Mouse (Mus musculus) cerebellum, adult 11 months (tissue): Measurements from ENCODE around the gene Ubald2.
"Not testable (repeated sequence)": the region's sequence is repeated elsewhere in the genome, so short reads cannot be mapped to it uniquely, and the experiment has no call there.

Source experiments
- DNase-seq: peaks from one replicate; pipeline ENCODE4 v3.0.0; 2022

The Ubald2 gene

GRCm38 (mm10) chr11:116466141-116466540, 32.2 kb downstream of the Ubald2 start, which contains the start of gene Qrich2:
TSS of gene Qrich2 (minus strand) at chr11:116466241.
- no peak for DNase-seq

- not testable (repeated sequence) for DNase-seq
Observed at GRCm38 (mm10) chr11:116468338-116468737, 34.4 kb downstream of the Ubald2 start.

GRCm38 (mm10) chr11:116470249-116470648, 36.4 kb downstream of the Ubald2 start:
- DNase-seq, result no peak

- no peak for DNase-seq
Observed at GRCm38 (mm10) chr11:116470896-116471295, 37.0 kb downstream of the Ubald2 start.

DNA sequence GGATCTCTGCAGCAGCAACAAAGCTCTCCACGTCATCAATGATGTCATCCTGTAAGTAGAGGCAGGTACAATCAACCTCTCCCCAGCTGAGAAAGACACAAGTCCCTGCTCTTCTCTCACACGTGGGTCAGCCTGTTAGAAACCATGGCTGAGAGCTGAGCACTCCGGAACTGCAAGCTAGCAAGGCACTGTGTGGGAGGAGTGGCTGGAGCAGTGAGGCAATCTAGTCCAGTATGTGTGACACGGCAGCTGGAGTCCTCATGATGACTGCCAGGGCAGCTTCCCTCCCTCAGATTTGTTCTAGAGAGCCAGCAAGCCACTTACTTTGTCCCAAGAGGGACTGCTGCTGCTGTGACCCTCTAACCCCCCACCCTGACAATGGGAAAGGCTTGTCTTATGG, 38.4 kb downstream of the Ubald2 start:
- DNase-seq, result no peak

- DNase-seq, result no peak
Observed at GRCm38 (mm10) chr11:116476041-116476440, 42.1 kb downstream of the Ubald2 start.

- DNase-seq, result no peak
Observed at GRCm38 (mm10) chr11:116476696-116477095, 42.8 kb downstream of the Ubald2 start.

DNA sequence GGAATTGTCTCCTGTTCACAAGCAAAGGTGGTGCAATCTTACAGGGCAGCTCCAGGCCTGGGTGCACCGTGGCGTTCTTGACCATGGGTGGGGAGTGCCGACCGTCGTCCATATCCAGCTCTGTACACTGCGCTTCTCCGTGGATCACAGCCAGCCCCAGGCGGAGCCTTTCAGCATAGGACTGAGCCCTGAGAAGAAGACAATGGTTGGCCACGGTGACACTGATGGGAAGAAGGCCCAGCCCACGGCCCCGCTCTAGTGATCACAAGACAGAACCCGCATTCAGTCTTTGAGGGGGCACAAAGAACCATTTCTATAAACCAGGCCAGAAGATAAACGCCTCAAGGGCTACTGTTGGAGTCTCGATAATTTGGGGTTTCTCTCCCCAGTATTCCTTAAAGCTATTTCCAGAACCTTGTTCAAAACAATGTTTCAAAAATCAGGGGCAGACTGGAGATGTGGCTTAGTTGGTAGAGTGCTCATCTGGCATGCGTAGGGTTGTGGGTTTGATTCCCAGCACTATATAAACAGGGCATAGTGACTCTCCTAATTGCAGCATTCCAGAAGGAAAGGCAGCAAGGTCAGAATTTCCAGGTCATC, 43.4 kb downstream of the Ubald2 start:
- no peak for DNase-seq

- no peak for DNase-seq
Observed at GRCm38 (mm10) chr11:116478978-116479377, 45.1 kb downstream of the Ubald2 start.

DNA sequence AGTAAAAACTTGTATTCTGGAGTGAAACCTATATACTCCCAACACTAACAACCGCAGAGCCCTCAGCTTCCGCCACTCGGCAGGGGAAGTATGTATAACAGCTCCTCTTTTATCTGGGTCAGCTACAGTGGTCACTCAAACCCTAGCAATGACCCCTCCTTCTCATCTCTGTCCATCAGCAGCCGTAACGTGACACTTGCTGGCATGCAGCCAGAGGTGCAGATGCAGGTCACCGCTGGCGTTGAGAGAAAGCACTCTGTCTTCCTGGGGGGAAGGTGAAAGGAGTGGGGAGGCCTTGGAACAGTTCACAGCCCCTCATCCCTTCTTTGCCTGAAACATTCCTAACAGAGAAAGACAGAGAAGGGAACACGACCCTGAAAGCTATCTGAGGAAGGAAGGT, 45.9 kb downstream of the Ubald2 start:
- no peak for DNase-seq

DNA sequence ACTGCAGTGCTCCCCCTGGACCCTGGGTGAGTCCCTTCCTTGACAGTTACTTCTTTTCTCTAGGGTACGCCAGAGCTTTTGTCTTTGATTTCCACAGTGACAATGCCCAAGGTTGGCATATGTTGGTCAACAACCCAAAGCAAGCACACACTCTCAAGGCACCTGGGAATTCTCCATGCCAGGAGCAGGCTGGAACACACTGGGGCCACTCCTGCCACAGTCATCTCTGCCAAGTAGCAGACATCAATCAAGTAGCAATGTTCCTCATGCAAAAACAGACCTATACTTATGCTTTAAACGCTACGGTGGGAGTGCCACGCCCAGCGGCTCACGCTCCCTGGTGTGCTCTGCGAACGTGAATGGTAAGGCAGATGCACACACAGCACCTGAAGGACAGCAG, 47.1 kb downstream of the Ubald2 start:
- no peak for DNase-seq

- no peak for DNase-seq
Observed at GRCm38 (mm10) chr11:116481776-116482175, 47.9 kb downstream of the Ubald2 start.

DNA sequence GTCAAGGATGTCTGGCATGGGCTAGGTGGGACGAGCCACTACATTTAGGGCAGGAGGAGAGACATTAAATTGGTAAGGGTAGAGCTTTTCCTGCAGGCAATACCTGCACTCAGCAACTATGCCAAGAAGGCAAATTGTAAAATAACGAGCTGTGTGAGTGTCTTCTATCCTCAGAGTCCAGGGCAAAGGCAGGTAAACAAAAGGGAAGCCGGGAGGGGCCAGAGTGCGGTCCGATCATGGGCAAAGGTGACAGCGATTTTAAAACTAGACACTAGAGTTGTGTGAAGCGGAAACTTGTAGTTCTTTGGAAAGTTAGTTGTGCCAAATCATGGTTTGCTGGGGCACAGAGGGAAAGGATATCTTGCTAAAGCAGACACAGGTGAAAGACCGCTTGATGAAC, 50.4 kb downstream of the Ubald2 start:
- no peak for DNase-seq

DNA sequence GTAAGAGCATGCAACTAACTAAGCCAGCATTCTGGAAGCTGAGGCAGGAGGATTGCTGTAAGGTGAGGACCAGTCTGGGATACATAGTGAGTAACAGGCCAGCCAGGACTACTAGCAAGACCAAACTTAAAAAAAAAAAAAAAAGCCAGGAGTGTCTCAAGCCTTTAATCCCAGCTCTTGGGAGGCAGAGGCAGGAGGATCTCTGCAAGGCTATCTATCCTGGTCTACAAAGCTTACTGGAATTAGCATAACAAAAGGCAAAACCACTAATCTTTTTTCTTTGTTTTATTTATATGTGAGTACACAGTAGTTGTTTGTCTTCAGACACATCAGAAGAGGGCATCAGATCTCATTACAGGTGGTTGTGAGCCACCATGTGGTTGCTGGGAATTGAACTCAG, 54.3 kb downstream of the Ubald2 start:
- no peak for DNase-seq
